Mouse (Mus musculus): ENCODE results near the gene Wdr46. TPM values are rescaled to one million over a fixed set of nuclear protein-coding genes. Genes with fewer than 3 reads are reported as not detected.

Wdr46 gene
- polyA plus RNA-seq, 1 experiment from 2014 or later: 17.1 TPM

GRCm38 (mm10) chr17:33965846-33966550 is 25.5 kb downstream of the Wdr46 start:
- no peaks in the 10 kb centered on the region for H3K27me3 ChIP-seq (ENCODE audit: control insufficient read depth, insufficient read depth, low read length)
- no peaks in the 10 kb centered on the region for H3K36me3 ChIP-seq (ENCODE audit: control insufficient read depth, insufficient read depth, low read length)
- 82% methylated on average over 16 of the region's 16 CpGs for WGBS
- no peak for TF ChIP-seq CTCF (IDR thresholded peaks at IDR 0.05; ENCODE audit: low read depth)
- H3K9ac ChIP-seq (ENCODE audit: low read length): no peak overlapping the region
- no peak overlapping the region for H3K27ac ChIP-seq (replicated peaks)
- DNase-seq (ENCODE audit: low spot score): no peak
- no peaks in the 10 kb centered on the region for H3K4me1 ChIP-seq (replicated peaks; ENCODE audit: control insufficient read depth, insufficient read depth)
- H3K4me2 ChIP-seq (replicated peaks; ENCODE audit: low read depth): no peak overlapping the region
- H3K9me3 ChIP-seq (ENCODE audit: control insufficient read depth, low read length): no peaks in the 10 kb centered on the region
- ATAC-seq (ENCODE audit: low FRiP score, low TSS enrichment): no peak; the same call in 1 of the 2 replicates
- no peak overlapping the region for H3K4me3 ChIP-seq (ENCODE audit: low read depth, low read length)

- Histone ChIP-seq H3K36me3 (ENCODE audit: control insufficient read depth, insufficient read depth, low read length) (no peaks in the 10 kb centered on the region), H3K4me1 (replicated peaks; ENCODE audit: control insufficient read depth, insufficient read depth) (no peaks in the 10 kb centered on the region), H3K4me3 (ENCODE audit: low read depth, low read length) (no peak overlapping the region), H3K27ac (replicated peaks) (no peak overlapping the region), H3K27me3 (ENCODE audit: control insufficient read depth, insufficient read depth, low read length) (no peaks in the 10 kb centered on the region), H3K9ac (ENCODE audit: low read length) (no peak overlapping the region), H3K9me3 (ENCODE audit: control insufficient read depth, low read length) (no peaks in the 10 kb centered on the region), H3K4me2 (replicated peaks; ENCODE audit: low read depth) (no peak overlapping the region)
- no peak for TF ChIP-seq EP300 (optimal IDR thresholded peaks at IDR 0.05)
- peak; percentile 92 for TF ChIP-seq CTCF (IDR thresholded peaks at IDR 0.05; ENCODE audit: low read depth)
- peak; percentile 87 for DNase-seq (ENCODE audit: low spot score)
- peak; percentile 75 for ATAC-seq (ENCODE audit: low FRiP score, low TSS enrichment)
- 2% methylated on average over 9 of the region's 9 CpGs for WGBS
These were observed 28.0 kb downstream of the Wdr46 start for GRCm38 (mm10) chr17:33968489-33968888.

GRCm38 (mm10) chr17:33968927-33969326 is 28.5 kb downstream of the Wdr46 start:
- H3K9me3 ChIP-seq (ENCODE audit: control insufficient read depth, low read length): no peaks in the 10 kb centered on the region
- no peak overlapping the region for H3K4me3 ChIP-seq (ENCODE audit: low read depth, low read length)
- H3K4me2 ChIP-seq (replicated peaks; ENCODE audit: low read depth): no peak overlapping the region
- H3K9ac ChIP-seq (ENCODE audit: low read length): no peak overlapping the region
- DNase-seq (ENCODE audit: low spot score) (no peak), ATAC-seq (ENCODE audit: low FRiP score, low TSS enrichment) (peak; percentile 53)
- no peaks in the 10 kb centered on the region for H3K27me3 ChIP-seq (ENCODE audit: control insufficient read depth, insufficient read depth, low read length)
- WGBS: 26% methylated on average over 5 of the region's 5 CpGs
- H3K27ac ChIP-seq (replicated peaks): no peak overlapping the region
- TF ChIP-seq EP300 (optimal IDR thresholded peaks at IDR 0.05) (no peak), CTCF (IDR thresholded peaks at IDR 0.05; ENCODE audit: low read depth) (peak; percentile 61)
- no peaks in the 10 kb centered on the region for H3K36me3 ChIP-seq (ENCODE audit: control insufficient read depth, insufficient read depth, low read length)
- H3K4me1 ChIP-seq (replicated peaks; ENCODE audit: control insufficient read depth, insufficient read depth): no peaks in the 10 kb centered on the region

- Histone ChIP-seq H3K27ac (replicated peaks) (no peak overlapping the region), H3K36me3 (ENCODE audit: control insufficient read depth, insufficient read depth, low read length) (no peaks in the 10 kb centered on the region), H3K4me3 (ENCODE audit: low read depth, low read length) (no peak overlapping the region), H3K9ac (ENCODE audit: low read length) (no peak overlapping the region), H3K27me3 (ENCODE audit: control insufficient read depth, insufficient read depth, low read length) (no peaks in the 10 kb centered on the region), H3K4me1 (replicated peaks; ENCODE audit: control insufficient read depth, insufficient read depth) (no peaks in the 10 kb centered on the region), H3K9me3 (ENCODE audit: control insufficient read depth, low read length) (no peaks in the 10 kb centered on the region), H3K4me2 (replicated peaks; ENCODE audit: low read depth) (no peak overlapping the region)
- 81% methylated on average over 4 of the region's 4 CpGs for WGBS
- no peak for DNase-seq (ENCODE audit: low spot score)
- ATAC-seq (ENCODE audit: low FRiP score, low TSS enrichment): no peak
- TF ChIP-seq CTCF (IDR thresholded peaks at IDR 0.05; ENCODE audit: low read depth): peak; percentile 50
- no peak for TF ChIP-seq EP300 (optimal IDR thresholded peaks at IDR 0.05)
These were observed 28.9 kb downstream of the Wdr46 start for GRCm38 (mm10) chr17:33969394-33969793.

DNA sequence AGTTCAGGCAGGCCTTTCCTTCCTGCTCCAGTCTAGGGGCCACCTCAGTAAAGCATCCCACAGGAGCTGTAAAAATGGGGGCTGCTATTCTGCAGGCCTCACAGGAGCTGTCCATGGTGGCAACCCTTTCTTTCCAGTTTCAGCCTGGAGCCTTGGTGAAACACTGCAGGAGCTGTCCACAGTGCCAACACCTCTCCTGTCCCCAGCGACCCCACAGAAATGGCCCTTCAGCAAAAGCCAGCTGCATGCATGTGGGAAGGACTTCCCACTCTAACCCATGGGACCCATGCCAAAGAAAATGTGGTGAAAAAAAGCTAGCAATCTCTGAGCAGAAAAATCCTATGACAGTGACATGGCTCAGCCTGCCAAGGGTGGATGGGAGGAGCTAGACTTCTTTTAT is 32.2 kb downstream of the Wdr46 start:
- Histone ChIP-seq H3K36me3 (ENCODE audit: control insufficient read depth, insufficient read depth, low read length) (no peaks in the 10 kb centered on the region), H3K9ac (ENCODE audit: low read length) (no peak overlapping the region), H3K27ac (replicated peaks) (no peak overlapping the region), H3K27me3 (ENCODE audit: control insufficient read depth, insufficient read depth, low read length) (no peaks in the 10 kb centered on the region; the same call in 1 of the 2 replicates), H3K4me3 (ENCODE audit: low read depth, low read length) (no peak overlapping the region), H3K4me2 (replicated peaks; ENCODE audit: low read depth) (no peak overlapping the region), H3K9me3 (ENCODE audit: control insufficient read depth, low read length) (no peaks in the 10 kb centered on the region), H3K4me1 (replicated peaks; ENCODE audit: control insufficient read depth, insufficient read depth) (no peaks in the 10 kb centered on the region)
- TF ChIP-seq EP300 (optimal IDR thresholded peaks at IDR 0.05) (no peak), CTCF (IDR thresholded peaks at IDR 0.05; ENCODE audit: low read depth) (no peak)
- 0% methylated on average over 1 of the region's 1 CpGs for WGBS
- DNase-seq (ENCODE audit: low spot score) (peak; percentile 40), ATAC-seq (ENCODE audit: low FRiP score, low TSS enrichment) (no peak)

GRCm38 (mm10) chr17:33973572-33973971 is 33.1 kb downstream of the Wdr46 start:
- no peak for TF ChIP-seq EP300 (optimal IDR thresholded peaks at IDR 0.05)
- Histone ChIP-seq H3K27me3 (ENCODE audit: control insufficient read depth, insufficient read depth, low read length) (no peaks in the 10 kb centered on the region; the same call in 1 of the 2 replicates), H3K9me3 (ENCODE audit: control insufficient read depth, low read length) (no peaks in the 10 kb centered on the region), H3K36me3 (ENCODE audit: control insufficient read depth, insufficient read depth, low read length) (no peaks in the 10 kb centered on the region), H3K4me2 (replicated peaks; ENCODE audit: low read depth) (no peak overlapping the region), H3K4me3 (ENCODE audit: low read depth, low read length) (no peak overlapping the region), H3K27ac (replicated peaks) (no peak overlapping the region), H3K9ac (ENCODE audit: low read length) (no peak overlapping the region), H3K4me1 (replicated peaks; ENCODE audit: control insufficient read depth, insufficient read depth) (0 out of 2 replicates have a peak, but pooled peaks cover 2% of the 10 kb centered on the region)
- ATAC-seq (ENCODE audit: low FRiP score, low TSS enrichment) (no peak), DNase-seq (ENCODE audit: low spot score) (no peak)
- WGBS: 65% methylated on average over 3 of the region's 3 CpGs

Measured in stomach, postnatal 0 days (tissue).